Mouse (Mus musculus) liver, adult 2 months (tissue): ENCODE results near the gene Coa6. TPM values are rescaled to one million over a fixed set of nuclear protein-coding genes. Genes with fewer than 3 reads are reported as not detected.

Source experiments
- DNase-seq: peaks from one replicate; pipeline ENCODE4 v3.0.0-alpha.2; 2011; ENCODE audit warnings: low read depth, low spot score; ENCODE audit errors: extremely low read depth
- H3K27ac ChIP-seq: fragments of 200-500 bp; replicated peaks from 2 replicates; pipeline ENCODE4 v1.5.1; 2012; ENCODE audit warnings: low read depth, mild to moderate bottlenecking, control low read depth, inconsistent platforms, low read length; ENCODE audit not compliant: insufficient read depth
- H3K27me3 ChIP-seq: fragments of 200-500 bp; 2 replicates; pipeline ENCODE4 v1.6.1; 2012; ENCODE audit warnings: mild to moderate bottlenecking, moderate library complexity, low read length, inconsistent platforms; ENCODE audit not compliant: control insufficient read depth, insufficient read depth
- H3K36me3 ChIP-seq: fragments of 200-500 bp; 2 replicates; pipeline ENCODE4 v1.6.1; 2012; ENCODE audit warnings: low read length, inconsistent platforms; ENCODE audit not compliant: control insufficient read depth, insufficient read depth
- H3K4me1 ChIP-seq: fragments of 200-500 bp; 2 replicates; pipeline ENCODE4 v1.6.1; 2011; ENCODE audit warnings: low read length; ENCODE audit not compliant: control insufficient read depth, insufficient read depth
- H3K4me3 ChIP-seq: fragments of 200-500 bp; 2 replicates; pipeline ENCODE4 v1.5.1; 2011; ENCODE audit warnings: low read depth, mild to moderate bottlenecking, control low read depth, low read length, moderate library complexity; ENCODE audit not compliant: insufficient read depth
- H3K79me2 ChIP-seq: fragments of 200-500 bp; 2 replicates; pipeline ENCODE4 v1.6.1; 2012; ENCODE audit warnings: inconsistent platforms, mild to moderate bottlenecking, low read length, moderate library complexity; ENCODE audit not compliant: control insufficient read depth, insufficient read depth
- H3K9ac ChIP-seq: fragments of 200-500 bp; 2 replicates; pipeline ENCODE4 v1.6.1; 2012; ENCODE audit warnings: low read depth, mild to moderate bottlenecking, control low read depth, inconsistent platforms, low read length
- CTCF ChIP-seq: fragments of 200-500 bp; IDR thresholded peaks from 2 replicates; pipeline ENCODE4 v1.5.1; 2011; ENCODE audit warnings: low read depth, low read length, control low read depth
- POLR2A ChIP-seq: fragments of 200-500 bp; IDR thresholded peaks from 2 replicates; pipeline ENCODE4 v1.6.1; 2011; ENCODE audit warnings: low read length, control low read depth; ENCODE audit not compliant: insufficient read depth; ENCODE audit errors: extremely low read depth
- WGBS: fragments of 180-500 bp; shearing (Covaris S2); methylation state at CpG from one replicate; pipeline ENCODE4 v1.1.7; 2018; 5-methylcytosine and 5-hydroxymethylcytosine counted together
- polyA plus RNA-seq: library from polyadenylated mRNA; depleted of rRNA; stranded (reverse); fragments of >200 nt; gene quantifications from 2 replicates; pipeline ENCODE4 v1.2.3, GENCODE M21; 2012; rRNA removed
- total RNA-seq: library from RNA; depleted of rRNA; stranded (reverse); fragments of >200 nt; gene quantifications from 2 replicates; pipeline ENCODE4 v1.2.3, GENCODE M21; 2014; rRNA removed

Gene Coa6
- total RNA-seq (50.7 and 74.5 TPM in 2 replicates), polyA plus RNA-seq (64.7 and 66.9 TPM in 2 replicates)

GRCm38 (mm10) chr8:126422174-126422919, at the start of gene Coa6:
Gene Coa6, plus strand, starts transcription at chr8:126422515.
- peaks cover 10% of the 10 kb centered on the region; the same call in 1 of the 2 replicates for H3K4me1 ChIP-seq
- 1% methylated on average over 61 of the region's 61 CpGs for WGBS
- TF ChIP-seq POLR2A, result peak; percentile 41
- no peak for TF ChIP-seq CTCF

GRCm38 (mm10) chr8:126379580-126379979, 42.7 kb upstream of the Coa6 start:
- TF ChIP-seq CTCF (no peak), POLR2A (no peak)
- Histone ChIP-seq H3K36me3 (no peaks in the 10 kb centered on the region), H3K4me3 (no peak overlapping the region), H3K27me3 (peaks cover 7% of the 10 kb centered on the region), H3K27ac (no peak overlapping the region), H3K79me2 (no peaks in the 10 kb centered on the region; the same call in 1 of the 2 replicates), H3K4me1 (no peaks in the 10 kb centered on the region), H3K9ac (no peak overlapping the region)
- WGBS, result 85% methylated on average over 6 of the region's 6 CpGs
- DNase-seq, result no peak

More at GRCm38 (mm10) chr8:126422174-126422919, at the start of gene Coa6:
- Histone ChIP-seq H3K27ac (peak within 1 kb of the TSS; percentile 86), H3K36me3 (peaks cover 16% of the 10 kb centered on the region), H3K79me2 (peaks cover 5% of the 10 kb centered on the region; the same call in 1 of the 2 replicates), H3K27me3 (no peaks in the 10 kb centered on the region), H3K9ac (peak within 1 kb of the TSS; percentile 98), H3K4me3 (peak within 1 kb of the TSS; percentile 93)
- DNase-seq, result peak; percentile 87

GRCm38 (mm10) chr8:126380141-126380540, 42.2 kb upstream of the Coa6 start:
- DNase-seq, result no peak
- H3K79me2 ChIP-seq, result no peaks in the 10 kb centered on the region; the same call in 1 of the 2 replicates
- no peaks in the 10 kb centered on the region for H3K4me1 ChIP-seq
- H3K27ac ChIP-seq, result no peak overlapping the region
- no peaks in the 10 kb centered on the region for H3K36me3 ChIP-seq
- H3K9ac ChIP-seq, result no peak overlapping the region
- peaks cover 7% of the 10 kb centered on the region for H3K27me3 ChIP-seq
- 47% methylated on average over 2 of the region's 2 CpGs for WGBS
- no peak for TF ChIP-seq CTCF
- no peak for TF ChIP-seq POLR2A
- no peak overlapping the region for H3K4me3 ChIP-seq

GRCm38 (mm10) chr8:126381299-126381698, 41.0 kb upstream of the Coa6 start:
- Histone ChIP-seq H3K4me3 (no peak overlapping the region), H3K9ac (no peak overlapping the region), H3K27me3 (peaks cover 7% of the 10 kb centered on the region), H3K4me1 (no peaks in the 10 kb centered on the region), H3K27ac (no peak overlapping the region), H3K36me3 (no peaks in the 10 kb centered on the region), H3K79me2 (no peaks in the 10 kb centered on the region; the same call in 1 of the 2 replicates)
- TF ChIP-seq CTCF (no peak), POLR2A (no peak)
- WGBS, result 85% methylated on average over 7 of the region's 7 CpGs
- DNase-seq, result no peak

DNA sequence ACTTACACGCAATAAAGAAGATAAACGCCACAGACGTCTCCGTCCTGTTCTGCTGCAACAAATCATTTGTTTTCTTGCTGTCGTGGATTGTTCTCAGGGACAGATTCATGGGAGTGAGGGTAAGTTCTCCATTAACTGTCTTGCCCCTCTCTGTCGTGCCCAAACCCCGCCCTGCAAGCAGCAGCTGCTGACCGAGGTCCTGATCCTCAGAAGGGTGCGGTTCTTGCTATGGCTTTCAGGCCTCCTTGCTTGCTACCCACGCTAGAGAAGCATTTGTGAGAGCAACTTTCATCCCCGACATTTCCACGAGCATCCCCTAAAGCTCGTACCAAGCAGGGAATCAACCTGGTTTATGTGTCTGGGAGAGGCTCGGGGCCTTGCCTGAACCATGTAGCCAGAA, 40.1 kb upstream of the Coa6 start:
- no peaks in the 10 kb centered on the region for H3K79me2 ChIP-seq
- H3K9ac ChIP-seq, result no peak overlapping the region
- H3K27me3 ChIP-seq, result no peaks in the 10 kb centered on the region
- TF ChIP-seq CTCF (no peak), POLR2A (no peak)
- no peak overlapping the region for H3K27ac ChIP-seq
- WGBS, result 41% methylated on average over 14 of the region's 14 CpGs
- H3K36me3 ChIP-seq, result no peaks in the 10 kb centered on the region
- H3K4me1 ChIP-seq, result no peaks in the 10 kb centered on the region
- no peak for DNase-seq
- H3K4me3 ChIP-seq, result no peak overlapping the region

DNA sequence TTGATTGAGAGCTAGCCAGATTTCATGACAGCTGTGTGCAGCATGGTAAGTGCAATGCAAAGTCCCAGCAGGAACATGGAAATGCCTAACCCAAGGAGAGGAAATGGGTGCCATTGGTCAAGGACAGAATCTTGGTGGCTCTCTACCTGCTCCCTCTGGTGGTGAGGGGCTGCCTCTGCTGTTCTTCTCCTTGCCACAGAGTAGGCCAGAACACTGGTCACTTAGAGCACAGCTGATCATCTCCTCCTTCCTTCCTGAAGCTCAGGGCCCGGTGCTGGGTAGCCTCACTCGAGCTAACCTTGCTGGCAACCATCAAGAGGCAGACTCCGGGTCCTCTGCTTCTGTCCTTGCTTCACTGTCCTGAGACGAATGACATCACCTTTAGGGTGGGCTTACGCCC, 39.6 kb upstream of the Coa6 start:
- Histone ChIP-seq H3K4me1 (no peaks in the 10 kb centered on the region), H3K36me3 (no peaks in the 10 kb centered on the region), H3K27ac (no peak overlapping the region), H3K9ac (no peak overlapping the region), H3K4me3 (no peak overlapping the region), H3K79me2 (no peaks in the 10 kb centered on the region), H3K27me3 (no peaks in the 10 kb centered on the region)
- TF ChIP-seq POLR2A (no peak), CTCF (peak; percentile 52)
- WGBS, result 64% methylated on average over 5 of the region's 5 CpGs
- DNase-seq, result no peak
